In the genomic region with DNA sequence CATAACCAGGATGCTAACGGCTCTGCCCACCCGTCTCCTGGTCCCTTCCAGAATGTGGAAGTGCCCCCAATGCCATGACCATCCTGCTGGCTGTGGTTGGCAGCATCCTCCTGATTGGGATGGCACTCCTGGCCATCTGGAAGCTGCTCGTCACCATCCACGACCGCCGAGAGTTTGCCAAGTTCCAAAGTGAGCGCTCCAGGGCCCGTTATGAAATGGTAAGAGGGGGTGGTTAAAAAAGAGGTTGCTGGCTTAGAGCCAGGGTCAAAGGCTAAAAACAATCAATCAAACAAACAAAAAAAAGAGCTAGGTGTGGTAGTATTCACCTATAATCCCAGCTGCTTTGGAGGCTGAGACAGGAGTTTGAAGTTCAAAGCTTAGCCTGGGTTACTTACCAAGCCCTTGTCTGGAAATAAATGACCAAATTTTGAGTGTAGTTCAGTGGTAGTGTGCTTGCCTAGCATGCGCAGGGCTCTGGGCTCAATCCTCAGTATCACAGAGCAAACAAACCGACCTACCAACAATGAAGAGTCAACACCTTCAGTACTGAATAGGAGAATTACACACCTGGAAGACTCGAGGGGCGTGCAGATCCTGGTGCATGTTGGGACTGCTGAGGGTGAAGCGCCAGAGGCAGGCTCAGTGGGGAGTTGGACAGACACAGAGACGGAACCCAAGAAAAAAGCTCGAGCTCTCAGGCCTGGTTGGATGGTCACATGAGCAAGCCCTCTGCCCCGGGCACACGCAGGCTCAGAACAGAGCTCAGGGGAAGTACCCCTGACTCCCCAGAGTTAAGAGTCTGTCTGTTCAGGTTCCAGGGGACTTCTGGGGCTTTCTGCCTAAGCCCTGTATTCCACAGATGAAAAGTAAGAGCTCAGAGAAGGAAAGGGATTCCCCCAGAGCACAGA, we compare ENCODE assay signal across 14 mouse cellular contexts. TPM values are rescaled to one million over a fixed set of nuclear protein-coding genes. Genes with fewer than 3 reads are reported as not detected.
DNase-seq lines count a peak whose midpoint lies in the region; ATAC-seq and TF ChIP-seq lines count a peak whose summit lies in the region.
"Had no signal": no experiment of that assay in that cellular context is flagged by ENCODE, and none has a peak within 500 bp of the region (broad histone marks: within the 10 kb centered on the region; RNA-seq: fewer than 3 reads in every experiment).

No protein-coding gene starts in this region.

- no peak for ATAC-seq in forebrain, embryonic 11.5 days (replicated peaks; ENCODE audit: low FRiP score)
- no peak for ATAC-seq in forebrain, embryonic 16.5 days
- ATAC-seq in liver, embryonic 12.5 days = no peak
- peak; percentile 30 for ATAC-seq in stomach, postnatal 0 days (ENCODE audit: low FRiP score, low TSS enrichment)
- no peak for ATAC-seq in heart, embryonic 12.5 days (ENCODE audit: insufficient number of reproducible peaks, low FRiP score)
- ATAC-seq: inflammation-experienced regulatory T-cells, adult 6 months had no signal

- WGBS in forebrain, embryonic 11.5 days = 89% methylated on average over 17 of the region's 17 CpGs
- 73% methylated on average over 17 of the region's 17 CpGs for WGBS in forebrain, embryonic 16.5 days
- WGBS in liver, embryonic 12.5 days (ENCODE audit: insufficient replicate concordance) = 65% methylated on average over 17 of the region's 17 CpGs
- 89% methylated on average over 17 of the region's 17 CpGs for WGBS in limb, embryonic 10.5 days
- 58% methylated on average over 17 of the region's 17 CpGs for WGBS in stomach, postnatal 0 days
- 87% methylated on average over 17 of the region's 17 CpGs for WGBS in heart, embryonic 12.5 days

- TF ChIP-seq CTCF in stomach, postnatal 0 days (IDR thresholded peaks at IDR 0.05; ENCODE audit: low read depth) = no peak

- no peak overlapping the region for H3K9ac ChIP-seq in forebrain, embryonic 11.5 days (ENCODE audit: low read length)
- H3K9ac ChIP-seq in forebrain, embryonic 16.5 days (replicated peaks; ENCODE audit: low read depth, low read length) = no peak overlapping the region
- H3K9ac ChIP-seq in liver, embryonic 12.5 days = no peak overlapping the region
- no peak overlapping the region for H3K9ac ChIP-seq in stomach, postnatal 0 days (ENCODE audit: low read length)
- H3K9ac ChIP-seq in heart, embryonic 12.5 days = no peak overlapping the region
- H3K9ac ChIP-seq: lung, embryonic 14.5 days had no signal

- no peak overlapping the region for H3K27ac ChIP-seq in forebrain, embryonic 11.5 days (ENCODE audit: low read depth, low read length)
- no peak overlapping the region for H3K27ac ChIP-seq in forebrain, embryonic 16.5 days (ENCODE audit: low read length)
- H3K27ac ChIP-seq in liver, embryonic 12.5 days = peak overlapping the region; percentile 38; the same call in 1 of the 2 replicates
- H3K27ac ChIP-seq in limb, embryonic 10.5 days = peak overlapping the region; percentile 19
- H3K27ac ChIP-seq in stomach, postnatal 0 days (replicated peaks) = 0 out of 2 replicates have a peak overlapping the region, but pooled peaks have one; percentile 13
- H3K27ac ChIP-seq in heart, embryonic 12.5 days (ENCODE audit: poor library complexity, severe bottlenecking) = no peak overlapping the region

- peak; percentile 46 for DNase-seq in forebrain, embryonic 11.5 days (ENCODE audit: low spot score)
- DNase-seq in liver = no peak
- peak; percentile 27 for DNase-seq in limb, embryonic 10.5 days (ENCODE audit: low spot score)
- DNase-seq in stomach, postnatal 0 days (ENCODE audit: low spot score) = peak; percentile 54
- no peak for DNase-seq in lung, postnatal 4 days
- DNase-seq: gastrocnemius, postnatal 25 days; lung, embryonic 14.5 days; right cerebral cortex, postnatal 14 days had no signal

- TF ChIP-seq EP300 in stomach, postnatal 0 days (optimal IDR thresholded peaks at IDR 0.05) = no peak

- H3K36me3 ChIP-seq in forebrain, embryonic 11.5 days (ENCODE audit: control insufficient read depth, insufficient read depth, low read length) = 0 out of 2 replicates have a peak, but pooled peaks cover 2% of the 10 kb centered on the region
- H3K36me3 ChIP-seq in forebrain, embryonic 16.5 days (ENCODE audit: control insufficient read depth, insufficient read depth) = no peaks in the 10 kb centered on the region
- peaks cover 6% of the 10 kb centered on the region for H3K36me3 ChIP-seq in liver, embryonic 12.5 days
- peaks cover 65% of the 10 kb centered on the region for H3K36me3 ChIP-seq in limb, embryonic 10.5 days
- H3K36me3 ChIP-seq in stomach, postnatal 0 days (ENCODE audit: control insufficient read depth, insufficient read depth, low read length) = no peaks in the 10 kb centered on the region
- H3K36me3 ChIP-seq in heart, embryonic 12.5 days = peaks cover 29% of the 10 kb centered on the region

- no peaks in the 10 kb centered on the region for H3K9me3 ChIP-seq in forebrain, embryonic 11.5 days (ENCODE audit: control insufficient read depth, low read length)
- H3K9me3 ChIP-seq in forebrain, embryonic 16.5 days (ENCODE audit: control insufficient read depth, low read length) = no peaks in the 10 kb centered on the region
- no peaks in the 10 kb centered on the region for H3K9me3 ChIP-seq in liver, embryonic 12.5 days (replicated peaks)
- H3K9me3 ChIP-seq in limb, embryonic 10.5 days (replicated peaks) = no peaks in the 10 kb centered on the region
- no peaks in the 10 kb centered on the region for H3K9me3 ChIP-seq in stomach, postnatal 0 days (ENCODE audit: control insufficient read depth, low read length)
- H3K9me3 ChIP-seq in heart, embryonic 12.5 days (replicated peaks) = no peaks in the 10 kb centered on the region
- H3K9me3 ChIP-seq: G1E had no signal

- H3K27me3 ChIP-seq in forebrain, embryonic 11.5 days (ENCODE audit: control insufficient read depth, insufficient read depth, low read length) = no peaks in the 10 kb centered on the region
- H3K27me3 ChIP-seq in forebrain, embryonic 16.5 days (replicated peaks; ENCODE audit: control insufficient read depth, insufficient read depth, low read length) = no peaks in the 10 kb centered on the region
- no peaks in the 10 kb centered on the region for H3K27me3 ChIP-seq in liver, embryonic 12.5 days (replicated peaks)
- H3K27me3 ChIP-seq in limb, embryonic 10.5 days (ENCODE audit: low read depth, poor library complexity, severe bottlenecking) = no peaks in the 10 kb centered on the region
- no peaks in the 10 kb centered on the region for H3K27me3 ChIP-seq in stomach, postnatal 0 days (ENCODE audit: control insufficient read depth, insufficient read depth, low read length)
- H3K27me3 ChIP-seq in heart, embryonic 12.5 days (replicated peaks) = no peaks in the 10 kb centered on the region

- H3K4me2 ChIP-seq in forebrain, embryonic 11.5 days (ENCODE audit: low read depth, low read length, severe bottlenecking) = no peak overlapping the region
- no peak overlapping the region for H3K4me2 ChIP-seq in forebrain, embryonic 16.5 days (ENCODE audit: low read length)
- no peak overlapping the region for H3K4me2 ChIP-seq in liver, embryonic 12.5 days
- no peak overlapping the region for H3K4me2 ChIP-seq in stomach, postnatal 0 days (replicated peaks; ENCODE audit: low read depth)
- H3K4me2 ChIP-seq in heart, embryonic 12.5 days = no peak overlapping the region
- H3K4me2 ChIP-seq: heart, embryonic 11.5 days; lung, embryonic 14.5 days had no signal

- H3K4me1 ChIP-seq in forebrain, embryonic 11.5 days (replicated peaks; ENCODE audit: control insufficient read depth, insufficient read depth, low read length) = no peaks in the 10 kb centered on the region
- no peaks in the 10 kb centered on the region for H3K4me1 ChIP-seq in forebrain, embryonic 16.5 days (replicated peaks; ENCODE audit: control insufficient read depth, insufficient read depth, low read length)
- H3K4me1 ChIP-seq in liver, embryonic 12.5 days = 0 out of 2 replicates have a peak, but pooled peaks cover 10% of the 10 kb centered on the region
- H3K4me1 ChIP-seq in limb, embryonic 10.5 days = peaks cover 45% of the 10 kb centered on the region
- no peaks in the 10 kb centered on the region for H3K4me1 ChIP-seq in stomach, postnatal 0 days (replicated peaks; ENCODE audit: control insufficient read depth, insufficient read depth)
- peaks cover 37% of the 10 kb centered on the region for H3K4me1 ChIP-seq in heart, embryonic 12.5 days (replicated peaks)

- H3K4me3 ChIP-seq in forebrain, embryonic 11.5 days (ENCODE audit: low read depth, low read length) = no peak overlapping the region
- no peak overlapping the region for H3K4me3 ChIP-seq in forebrain, embryonic 16.5 days (replicated peaks; ENCODE audit: low read length)
- H3K4me3 ChIP-seq in liver, embryonic 12.5 days = no peak overlapping the region
- no peak overlapping the region for H3K4me3 ChIP-seq in limb, embryonic 10.5 days
- no peak overlapping the region for H3K4me3 ChIP-seq in stomach, postnatal 0 days (ENCODE audit: low read depth, low read length)
- H3K4me3 ChIP-seq in heart, embryonic 12.5 days = no peak overlapping the region

RNA-seq across cellular contexts. Expression of a gene that starts 18.9 kb away (rescaled TPM):
- 77.4 and 79.9 TPM in 2 replicates for polyA plus RNA-seq in forebrain, embryonic 11.5 days (2014; fragmentation: Nextera tagmentation; extraction: Ambion mirVana)
- 30.9 and 32.6 TPM in 2 replicates for polyA plus RNA-seq in forebrain, embryonic 16.5 days (2015; fragmentation: Nextera tagmentation; extraction: Ambion mirVana)
- 66.6 and 68.0 TPM in 2 replicates for polyA plus RNA-seq in liver, embryonic 12.5 days (2016; fragmentation: Nextera tagmentation; extraction: Ambion mirVana)
- polyA plus RNA-seq in limb, embryonic 10.5 days (2016; fragmentation: Nextera tagmentation; extraction: Ambion mirVana) = 107 and 119 TPM in 2 replicates
- 24.0 and 26.4 TPM in 2 replicates for polyA plus RNA-seq in stomach, postnatal 0 days (2015; fragmentation: Nextera tagmentation; extraction: Ambion mirVana)
- 34.6 and 38.2 TPM in 2 replicates for polyA plus RNA-seq in heart, embryonic 12.5 days (2016; fragmentation: Nextera tagmentation; extraction: Ambion mirVana)

Comparison
In these comparisons a context has a peak if more than half of its experiments do, and no peak if none do; other contexts are left out.
1. DNase-seq: peak in forebrain, embryonic 11.5 days (single experiment), limb, embryonic 10.5 days (single experiment) and stomach, postnatal 0 days (single experiment); none in liver (single experiment) and lung, postnatal 4 days (0 of 2).
2. H3K27ac ChIP-seq: peak in liver, embryonic 12.5 days (single experiment), limb, embryonic 10.5 days (single experiment) and stomach, postnatal 0 days (single experiment); none in forebrain, embryonic 11.5 days (single experiment), forebrain, embryonic 16.5 days (single experiment) and heart, embryonic 12.5 days (single experiment).